Mouse (Mus musculus) CD4-positive, CD25-positive, alpha-beta regulatory T cell, adult 9 weeks (primary cell): ENCODE results near the gene Fbxw10. TPM values are rescaled to one million over a fixed set of nuclear protein-coding genes. Genes with fewer than 3 reads are reported as not detected.

Source experiments
- polyA plus RNA-seq: library from polyadenylated mRNA; unstranded; fragments of 100-300 nt; shearing (Covaris generic); gene quantifications from one replicate; pipeline ENCODE4 v1.2.1, GENCODE M21; 2017

The Fbxw10 gene
- 5.2 TPM for polyA plus RNA-seq

DNA sequence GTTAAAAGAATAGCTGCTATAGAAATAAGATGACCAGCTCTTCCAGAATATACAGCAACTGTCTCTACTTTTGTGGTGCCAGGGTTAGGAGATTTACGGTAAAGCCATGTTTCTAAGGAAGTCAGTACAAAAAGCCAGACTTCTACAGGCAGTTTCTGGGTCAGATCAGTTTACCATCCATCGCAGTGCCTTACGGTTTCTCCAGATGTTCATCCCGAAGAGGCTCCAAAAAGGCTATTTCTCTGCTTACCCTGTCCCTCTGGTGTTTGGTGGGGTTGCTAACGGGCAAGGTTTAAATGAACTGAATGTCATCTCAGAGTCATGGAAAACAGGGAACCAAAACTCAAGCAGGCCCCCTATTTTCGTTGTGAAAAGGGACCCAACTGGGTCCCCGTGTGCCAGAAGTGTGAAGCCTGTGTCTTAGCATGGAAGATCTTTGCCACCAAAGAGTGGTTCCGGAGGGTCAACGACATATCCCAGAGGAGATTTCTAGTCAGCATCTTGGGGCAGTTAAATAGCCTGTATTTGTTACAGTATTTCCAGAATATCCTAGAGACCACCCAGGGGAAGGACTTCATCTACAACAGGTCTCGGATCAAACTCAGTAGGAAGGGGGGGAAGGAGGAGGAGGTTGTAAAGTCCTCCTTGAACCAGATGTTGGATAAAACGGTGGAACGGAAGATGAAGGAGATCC is at the start of gene Fbxw10:
Fbxw10 (plus strand) TSS at position 109 of the 694 bp plus-strand sequence.

DNA sequence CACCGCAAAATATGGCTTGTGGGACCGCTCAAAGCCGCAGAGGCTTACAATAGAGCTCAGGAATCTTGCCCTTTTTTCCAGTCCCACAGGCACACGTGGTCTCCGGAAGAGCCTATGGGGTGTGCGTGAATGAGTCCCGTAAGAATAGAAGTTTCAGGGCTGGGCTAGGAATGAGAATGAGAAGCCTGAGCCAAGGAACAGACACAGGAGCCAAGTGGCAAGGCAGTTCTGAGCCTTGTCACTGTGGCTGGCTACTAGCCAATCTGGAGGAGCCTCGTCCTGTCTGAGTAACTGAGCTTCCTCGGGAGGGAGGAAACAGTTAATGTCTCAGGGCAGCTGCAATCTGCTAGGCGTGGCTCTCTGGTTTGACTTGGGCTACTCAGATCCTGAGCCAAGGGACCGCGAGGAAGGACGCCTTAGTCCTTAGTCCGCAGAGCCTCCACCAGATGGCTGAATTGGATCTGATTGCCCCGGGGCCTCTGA is 26.8 kb upstream of the Fbxw10 start, which contains the start of gene Trim16:
Trim16 (plus strand) TSS at position 173 of the 483 bp plus-strand sequence.

DNA sequence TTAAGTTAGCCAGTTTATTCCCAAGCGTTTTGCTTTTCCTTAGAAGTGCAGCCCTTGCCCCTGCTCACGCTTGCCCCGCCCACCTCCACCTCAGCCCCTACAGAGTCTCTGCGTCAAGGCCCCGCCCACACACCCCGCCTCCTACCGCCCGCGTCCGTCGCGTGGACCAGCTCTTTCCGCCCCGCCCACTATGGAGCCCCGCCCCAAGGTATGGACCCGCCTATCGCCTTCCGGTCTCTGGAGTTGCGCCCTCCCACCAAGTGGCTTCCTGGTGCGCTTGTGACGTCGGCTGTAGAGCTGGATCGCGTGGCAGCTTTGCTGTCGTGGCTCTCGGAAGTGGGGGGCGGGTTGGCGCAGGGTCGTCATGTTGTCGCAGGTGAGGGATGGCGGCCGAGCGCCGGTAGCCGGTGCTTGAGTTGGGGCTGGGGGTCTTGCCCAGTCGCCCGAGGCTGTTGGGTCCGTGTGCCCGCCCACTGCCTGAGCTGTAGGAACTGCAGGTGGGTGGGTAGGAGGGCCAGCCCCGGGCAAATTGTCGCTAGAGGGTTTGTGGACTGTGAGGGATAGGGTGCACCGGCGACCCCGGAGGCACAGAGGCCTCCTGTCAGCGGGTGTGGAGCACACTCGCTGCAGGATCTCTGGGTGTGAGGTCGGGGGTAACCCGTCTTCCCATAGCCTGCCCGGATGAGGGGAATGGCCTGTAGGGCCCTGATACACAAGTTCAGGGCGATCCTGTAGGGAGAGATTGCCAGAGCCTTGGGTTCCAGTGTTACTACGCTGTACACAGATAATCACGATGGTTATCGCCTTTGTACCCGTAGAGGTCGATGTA is 32.6 kb downstream of the Fbxw10 start, which contains the start of gene Tvp23b:
Tvp23b (plus strand) TSS at position 236 of the 829 bp plus-strand sequence.

Other genes with a start within 250 kb of the Fbxw10 start
- gene Lrrc75a, start 198.5 kb upstream of the Fbxw10 start, polyA plus RNA-seq = 3.3 TPM
- gene Mmgt2, start 198.4 kb upstream of the Fbxw10 start, polyA plus RNA-seq = 47.9 TPM
- 34.8 TPM for gene Zfp287, start 115.2 kb upstream of the Fbxw10 start, polyA plus RNA-seq
- not detected for gene Gm10428, start 94.0 kb upstream of the Fbxw10 start, polyA plus RNA-seq
- 3.1 TPM for gene Zfp286, start 57.6 kb upstream of the Fbxw10 start, polyA plus RNA-seq
- gene Trim16, start 26.8 kb upstream of the Fbxw10 start, polyA plus RNA-seq = 3.8 TPM
- gene Tvp23b, start 32.4 kb downstream of the Fbxw10 start, polyA plus RNA-seq = 53.5 TPM
- not detected for gene Cdrt4, start 104.1 kb downstream of the Fbxw10 start, polyA plus RNA-seq
- not detected for gene Tekt3, start 214.6 kb downstream of the Fbxw10 start, polyA plus RNA-seq